Mouse (Mus musculus): Measurements from ENCODE around the gene Alkbh8. TPM values are rescaled to one million over a fixed set of nuclear protein-coding genes. Genes with fewer than 3 reads are reported as not detected.
A peak's percentile ranks its signal among the peaks of the same experiment; 100 is the strongest.
"Not testable (repeated sequence)": the region's sequence is repeated elsewhere in the genome, so short reads cannot be mapped to it uniquely, and the experiment has no call there.

Gene Alkbh8
- polyA plus RNA-seq, 1 experiment: 0.61 TPM

- TF ChIP-seq POLR2A (IDR thresholded peaks at IDR 0.05; ENCODE audit: low read depth, low read length) (no peak), CTCF (IDR thresholded peaks at IDR 0.05; ENCODE audit: extremely low read depth, insufficient read length, insufficient replicate concordance, low read depth, low read length) (no peak)
- Histone ChIP-seq H3K27me3 (ENCODE audit: control insufficient read depth, insufficient read depth, low read length) (no peaks in the 10 kb centered on the region), H3K4me1 (ENCODE audit: control insufficient read depth, insufficient read depth, insufficient read length, low read length) (no peaks in the 10 kb centered on the region), H3K4me3 (ENCODE audit: low read depth, low read length) (peak overlapping the region; percentile 66; the same call in 1 of the 2 replicates), H3K36me3 (ENCODE audit: control insufficient read depth, insufficient read depth, low read length) (no peaks in the 10 kb centered on the region), H3K27ac (ENCODE audit: insufficient read depth, low read depth, low read length) (peak overlapping the region; percentile 71; the same call in 1 of the 2 replicates)
- under 1% methylated on average over 13 of the region's 13 CpGs for WGBS
Measured at GRCm38 (mm10) chr9:3404372-3404771, 69.4 kb downstream of the Alkbh8 start.

- 91% methylated on average over 6 of the region's 6 CpGs for WGBS
- not testable (repeated sequence) for H3K27me3 ChIP-seq (ENCODE audit: control insufficient read depth, insufficient read depth, low read length); H3K27ac ChIP-seq (ENCODE audit: insufficient read depth, low read depth, low read length); H3K4me3 ChIP-seq (ENCODE audit: low read depth, low read length); H3K36me3 ChIP-seq (ENCODE audit: control insufficient read depth, insufficient read depth, low read length); H3K4me1 ChIP-seq (ENCODE audit: control insufficient read depth, insufficient read depth, insufficient read length, low read length)
Measured at GRCm38 (mm10) chr9:3439555-3440300, 104.8 kb downstream of the Alkbh8 start.

Other genes with a start within 250 kb of the Alkbh8 start
- gene Cwf19l2, start 68.5 kb downstream of the Alkbh8 start, polyA plus RNA-seq (2012; rRNA removed): 0.08 and 0.13 TPM in 2 replicates
- gene Gucy1a2, start 197.6 kb downstream of the Alkbh8 start, polyA plus RNA-seq (2012; rRNA removed): 0.04 and 0.10 TPM in 2 replicates